Mouse (Mus musculus) CD8-positive naive resting alpha-beta T cell, adult 2 months (primary cell): Measurements from ENCODE around the gene Rrp12.
"Not testable (repeated sequence)": the region's sequence is repeated elsewhere in the genome, so short reads cannot be mapped to it uniquely, and the experiment has no call there.

Experiments
- DNase-seq, 2 experiments: peaks; one replicate each; pipeline ENCODE4 v3.0.0; 2022; ENCODE audit warnings: low read depth in 2 of 2, low spot score in 2 of 2

The Rrp12 gene

DNA sequence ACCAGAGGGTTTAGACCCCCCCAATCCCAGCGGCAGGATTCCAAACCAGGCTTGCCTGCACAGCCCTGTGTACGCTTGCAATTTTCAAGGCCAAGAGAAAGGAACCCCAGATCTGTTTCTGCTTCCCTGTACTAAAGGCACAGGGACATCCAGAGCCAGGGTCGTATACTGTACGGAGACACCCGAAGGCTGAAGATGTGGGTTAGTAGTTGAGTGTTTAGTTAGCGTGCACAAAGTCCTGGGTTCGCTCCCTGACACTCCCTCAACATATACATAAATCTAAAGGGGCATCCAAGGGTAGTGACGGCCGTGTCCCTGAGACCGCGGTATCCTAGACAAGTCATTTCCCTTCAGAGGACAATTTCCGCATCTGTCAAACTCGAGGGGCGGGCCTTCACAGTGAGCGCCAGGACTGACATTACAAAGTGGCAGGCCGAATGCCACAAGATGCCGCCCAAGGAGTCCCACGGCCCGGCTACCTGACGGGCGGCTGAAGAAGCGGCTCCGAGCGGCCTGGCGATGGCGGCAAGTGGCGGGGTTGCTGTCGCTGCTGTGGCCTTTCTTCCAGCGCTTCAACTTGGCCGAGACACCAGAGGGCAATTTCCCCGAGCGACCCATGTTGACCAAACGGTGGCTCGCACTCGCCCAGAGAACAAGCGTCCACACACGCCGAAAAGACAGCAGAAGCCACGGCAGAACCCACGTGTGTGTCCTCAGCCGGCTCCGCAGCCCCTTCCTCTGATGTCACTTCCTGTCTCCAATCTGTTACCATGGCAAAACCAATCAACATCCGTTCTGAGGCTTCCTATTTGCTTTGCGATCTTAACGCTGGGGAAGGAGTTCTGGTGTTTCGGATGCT lies at the start of gene Rrp12:
TSS of gene Rrp12 (minus strand) at position 714 of the 859 bp plus-strand sequence.
- peak; percentile 70 to 82 for DNase-seq

DNA sequence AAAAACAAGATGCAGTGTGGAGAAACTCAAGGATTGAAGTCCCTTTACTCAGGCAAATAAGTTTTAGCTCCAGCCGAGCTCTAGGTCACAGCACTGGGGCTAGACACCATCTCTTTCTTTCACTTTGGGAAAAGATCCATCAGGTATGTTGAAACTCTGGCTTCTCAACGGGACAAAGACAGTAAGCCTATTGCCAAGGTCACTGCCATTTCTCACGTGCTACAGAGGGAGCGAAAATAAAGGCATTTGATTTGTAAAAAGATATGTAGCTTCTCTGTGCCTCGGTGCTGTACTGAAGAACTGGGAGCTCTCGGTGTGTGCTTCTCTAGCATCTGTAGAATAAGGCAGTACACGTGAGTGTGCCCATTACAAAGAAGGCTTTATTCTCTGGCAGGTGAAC lies 47.9 kb upstream of the Rrp12 start:
- DNase-seq = no peak

- no peak for DNase-seq
Measured at GRCm38 (mm10) chr19:41938539-41938938, 42.6 kb upstream of the Rrp12 start.

DNA sequence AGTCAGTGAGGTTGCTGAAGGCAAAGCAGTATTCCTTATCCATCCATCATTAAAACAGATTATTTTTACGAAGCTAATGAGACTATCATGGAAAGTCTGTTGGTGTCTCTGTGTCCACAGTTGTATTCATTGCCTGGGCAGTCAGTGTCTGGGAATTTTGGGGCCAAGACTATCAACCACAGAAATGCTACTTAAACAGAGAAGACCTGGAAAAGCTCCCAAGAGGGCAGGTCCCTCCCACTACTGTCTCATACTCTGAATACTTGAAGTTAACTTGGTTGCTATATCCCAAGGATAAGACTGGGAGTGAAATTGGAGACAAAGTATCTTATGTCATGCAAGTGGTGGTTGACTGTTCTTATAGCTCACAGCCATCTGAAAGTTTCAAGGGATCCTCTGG lies 39.9 kb upstream of the Rrp12 start:
- DNase-seq = no peak

DNA sequence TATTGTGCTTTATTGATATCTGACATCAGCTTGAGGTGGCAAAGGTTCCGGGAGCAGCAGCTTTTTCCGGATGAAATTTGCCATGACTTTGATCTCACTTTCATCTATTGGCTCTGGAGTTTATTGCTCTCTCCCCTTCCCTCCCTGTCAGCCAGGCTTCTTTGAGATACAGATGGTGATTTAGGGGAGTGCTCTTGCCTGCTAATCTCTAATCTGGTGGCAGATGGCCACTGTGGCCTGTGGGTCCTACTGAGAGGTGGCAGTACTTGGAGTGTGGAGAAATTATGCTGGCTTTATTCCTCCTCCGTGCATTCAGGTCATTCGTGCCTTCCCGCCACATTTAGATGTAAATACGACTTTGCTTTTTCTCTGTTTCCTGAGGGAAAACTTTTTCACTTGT lies 38.2 kb upstream of the Rrp12 start:
- no peak for DNase-seq

DNA sequence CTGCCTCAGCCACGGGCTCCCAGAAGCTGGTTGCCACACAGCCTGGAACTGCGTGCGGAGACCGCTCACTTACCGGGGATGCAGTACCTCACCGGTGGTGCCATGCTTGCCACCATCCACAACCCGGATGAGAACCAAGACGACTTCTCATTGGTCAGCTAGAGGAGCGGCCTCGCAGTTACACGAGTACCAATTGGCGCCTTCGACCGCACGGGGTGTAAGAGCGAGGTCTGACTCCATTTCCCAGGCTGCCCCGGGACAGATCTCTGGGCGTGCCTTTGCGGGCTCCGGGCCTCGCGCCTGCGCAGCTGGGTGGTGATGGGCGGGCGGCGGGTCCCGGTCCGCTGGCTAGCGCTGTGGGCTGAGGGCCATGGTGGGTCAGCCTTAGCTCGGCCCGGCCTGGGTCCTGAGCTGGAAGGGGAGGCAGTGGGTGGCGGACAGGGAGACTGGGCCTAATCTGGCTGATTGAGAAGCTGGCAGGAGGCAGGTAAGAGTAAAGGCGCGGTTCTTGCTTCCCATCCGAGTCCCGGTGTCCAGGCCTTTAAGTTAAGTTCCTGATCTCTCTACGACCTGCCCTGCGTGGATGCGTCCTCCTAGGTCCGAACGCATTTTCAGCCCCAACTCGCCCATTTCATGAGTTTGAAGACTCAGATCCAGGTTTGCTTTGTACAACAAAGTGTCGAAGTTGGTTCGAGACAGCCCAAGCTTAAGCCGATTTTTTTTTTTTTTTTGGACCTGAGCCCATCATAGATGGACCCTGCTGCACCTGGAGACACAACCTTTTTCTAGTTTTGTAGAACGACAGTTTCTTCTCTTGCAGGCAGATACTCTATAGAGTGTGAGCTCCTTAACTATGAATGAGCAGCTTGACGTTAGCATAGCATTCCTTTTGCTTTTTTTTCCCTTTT lies 37.5 kb upstream of the Rrp12 start, which contains the start of the genes Exosc1 and Zdhhc16:
TSS of gene Exosc1 (minus strand) at position 245 of the 908 bp plus-strand sequence.
TSS of gene Zdhhc16 (plus strand) at position 302 of the 908 bp plus-strand sequence.
- peak; percentile 97 for DNase-seq

GRCm38 (mm10) chr19:41932686-41933085 lies 36.7 kb upstream of the Rrp12 start:
- DNase-seq = peak; percentile 40 to 54

DNA sequence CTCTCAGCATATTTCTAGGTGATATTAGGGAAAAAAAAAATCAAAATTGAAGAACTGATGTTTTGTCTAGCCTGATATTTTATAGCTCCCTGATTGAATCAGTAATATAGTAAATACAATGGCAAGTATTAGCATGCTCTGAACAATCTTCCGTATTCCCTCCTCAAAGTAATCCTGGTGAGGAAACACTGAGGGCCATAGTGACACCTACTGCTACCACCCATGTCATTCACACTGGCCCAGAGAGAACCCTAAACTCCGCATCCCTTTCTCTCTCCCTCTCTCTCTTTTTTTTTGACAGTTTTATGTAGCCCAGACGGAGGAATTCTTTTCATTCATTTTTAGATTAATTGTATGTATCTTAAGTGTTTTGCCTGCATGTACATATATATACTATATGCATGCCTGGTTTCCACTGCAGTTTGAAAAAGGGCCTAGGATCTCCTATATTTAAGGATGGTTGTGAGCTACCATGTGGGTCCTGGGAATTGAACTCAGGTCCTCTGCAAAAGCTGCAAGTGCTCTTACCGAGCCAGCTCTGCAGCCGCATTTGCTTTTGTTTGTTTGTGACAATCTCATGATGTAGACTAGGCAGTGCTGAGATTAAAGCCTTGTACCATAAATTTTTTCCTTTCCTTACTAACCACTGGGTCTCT lies 24.6 kb upstream of the Rrp12 start:
- no peak for DNase-seq

DNA sequence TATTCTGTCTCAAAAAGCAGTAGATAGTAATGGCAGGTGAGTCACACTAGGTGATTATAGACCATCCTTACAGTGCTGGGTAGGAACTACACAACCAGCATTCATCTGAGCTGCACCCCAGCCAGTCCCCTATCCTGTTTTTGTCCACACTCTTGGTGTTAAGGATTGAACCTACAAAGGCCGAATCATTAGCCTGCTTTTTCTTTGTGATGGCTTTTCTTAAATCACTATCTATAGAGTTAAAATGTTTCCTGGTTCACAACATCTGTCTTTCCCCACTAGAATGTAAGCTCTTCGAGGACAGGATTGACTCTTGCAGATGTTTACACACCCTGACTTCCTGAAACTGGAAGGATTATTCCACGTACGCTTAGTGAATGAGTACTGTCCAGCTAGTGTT lies 23.5 kb upstream of the Rrp12 start:
- no peak for DNase-seq

- DNase-seq = no peak
Measured at GRCm38 (mm10) chr19:41916853-41917252, 20.9 kb upstream of the Rrp12 start.

DNA sequence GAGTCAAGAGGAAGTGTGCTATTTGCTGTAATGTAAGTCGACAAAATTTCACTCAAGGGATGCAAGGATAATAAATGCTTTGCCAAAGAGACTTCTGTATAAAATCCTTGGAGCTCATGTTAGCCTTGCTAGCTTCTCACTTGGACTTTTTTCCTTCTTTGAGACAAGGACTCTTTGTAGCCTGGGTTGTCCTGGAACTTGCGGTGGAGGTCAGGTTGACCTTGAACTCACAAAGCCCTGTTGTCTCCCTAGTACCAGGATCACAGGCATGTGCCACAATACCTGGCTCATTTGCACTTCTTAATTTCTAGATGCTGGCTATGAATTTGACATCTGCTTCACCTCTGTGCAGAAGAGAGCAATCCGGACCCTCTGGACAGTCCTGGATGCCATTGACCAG lies 19.3 kb upstream of the Rrp12 start:
- no peak for DNase-seq

DNA sequence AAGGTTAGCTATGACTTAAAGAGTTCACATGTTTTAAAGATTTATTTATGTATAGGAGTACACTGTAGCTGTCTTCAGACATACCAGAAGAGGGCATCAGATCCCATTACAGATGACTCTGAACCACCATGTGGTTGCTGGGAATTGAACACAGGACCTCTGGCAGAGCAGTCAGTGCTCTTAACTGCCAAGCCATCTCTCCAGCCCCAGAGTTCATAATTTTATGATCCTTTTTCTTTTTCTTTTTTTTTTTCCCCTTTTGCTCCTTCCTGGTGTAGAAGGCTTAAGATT lies 18.6 kb upstream of the Rrp12 start:
- not testable (repeated sequence) for DNase-seq

- DNase-seq = no peak
Measured at GRCm38 (mm10) chr19:41913774-41914591, 18.0 kb upstream of the Rrp12 start.

DNA sequence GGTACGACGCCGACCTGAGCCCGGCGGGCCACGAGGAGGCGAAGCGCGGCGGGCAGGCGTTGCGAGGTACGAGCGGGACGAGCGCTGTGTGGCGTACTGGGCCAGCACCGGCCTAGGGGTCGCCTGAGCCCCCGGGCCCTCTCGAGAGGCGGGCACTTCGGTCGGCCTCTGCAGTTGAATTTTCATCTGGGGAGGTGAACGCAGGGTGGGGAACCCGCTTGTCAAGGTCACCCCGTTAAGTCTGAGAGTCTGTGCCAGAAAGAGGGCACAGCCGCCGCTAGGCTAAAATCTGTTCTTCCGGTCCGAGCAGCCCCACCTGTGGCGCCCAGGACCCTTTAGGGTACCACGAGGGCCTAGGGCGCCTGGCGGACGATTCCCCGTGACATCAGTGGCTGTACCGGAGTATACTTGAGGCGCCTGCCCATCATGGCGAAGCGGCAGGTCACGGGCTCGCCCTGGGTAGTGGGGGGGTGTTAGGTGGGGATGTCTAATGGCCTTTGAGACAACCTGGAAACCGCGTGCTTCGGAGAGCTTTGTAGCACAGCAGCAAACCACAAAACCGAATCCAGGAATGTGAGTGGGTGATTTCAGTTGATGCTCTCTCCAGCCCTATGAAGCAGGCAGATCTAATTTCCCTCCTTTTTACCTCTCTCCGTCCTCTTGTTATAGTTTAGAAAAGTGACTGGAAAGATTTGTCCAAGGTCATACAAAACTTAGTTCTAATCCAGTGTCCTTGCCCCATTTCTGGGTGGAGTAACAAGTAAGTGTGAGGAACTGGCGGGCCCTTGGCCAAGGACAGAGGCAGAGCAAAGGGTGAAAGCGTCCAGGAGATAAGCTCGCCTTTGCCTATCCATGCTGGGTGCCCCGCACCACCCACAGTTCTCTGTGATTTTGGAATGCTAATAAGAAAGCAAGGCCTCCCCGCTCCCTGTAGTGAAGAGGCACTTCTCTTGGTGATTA lies 16.4 kb upstream of the Rrp12 start:
- peak in 1 of 2 experiments; percentile 26 for DNase-seq

DNA sequence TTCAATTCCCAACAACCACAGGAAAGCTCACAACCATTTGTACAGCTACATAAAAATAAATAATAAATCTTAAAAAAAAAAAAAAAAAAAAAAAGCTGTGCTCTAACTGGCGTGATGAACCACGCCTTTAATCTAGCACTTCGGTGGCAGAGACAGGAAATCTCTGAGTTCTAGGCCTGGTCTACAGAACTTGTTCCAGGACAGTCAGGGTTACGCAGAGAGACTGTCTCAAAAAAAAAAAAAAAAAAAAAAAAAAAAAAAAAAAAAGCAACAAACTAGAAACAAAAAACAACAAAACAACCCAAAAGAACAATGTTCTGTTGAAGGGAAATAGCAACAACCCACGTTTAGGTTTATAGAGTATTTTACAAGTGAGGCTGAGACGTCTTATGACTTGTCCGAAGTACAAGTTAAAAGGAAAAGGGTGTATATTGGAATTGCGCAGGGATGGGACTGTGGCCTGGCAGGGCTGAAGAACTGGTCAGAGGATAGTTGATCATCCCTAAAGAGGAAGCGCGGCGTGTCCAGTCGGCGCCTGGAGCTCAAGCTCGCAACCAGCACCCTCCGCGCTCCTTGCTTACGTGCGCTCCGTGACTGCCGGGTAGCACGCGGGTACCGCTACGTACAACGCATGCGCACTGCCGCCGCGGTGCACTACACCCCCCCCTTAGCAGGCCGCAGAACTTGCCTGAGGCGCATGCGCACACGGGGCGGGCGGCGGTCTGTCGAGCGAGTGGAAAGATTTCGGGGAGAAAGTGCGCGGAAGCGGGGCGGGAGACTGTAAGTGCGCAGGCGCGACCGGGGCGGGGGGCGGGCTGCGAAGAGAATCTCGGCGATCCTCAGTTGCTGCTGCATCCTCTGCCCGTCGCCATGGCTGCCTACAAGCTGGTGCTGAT lies 15.5 kb upstream of the Rrp12 start, which contains the start of gene Pgam1:
TSS of gene Pgam1 (plus strand) at position 746 of the 896 bp plus-strand sequence.
- peak; percentile 93 to 97 for DNase-seq

GRCm38 (mm10) chr19:41910396-41910795 lies 14.4 kb upstream of the Rrp12 start:
- no peak for DNase-seq

DNA sequence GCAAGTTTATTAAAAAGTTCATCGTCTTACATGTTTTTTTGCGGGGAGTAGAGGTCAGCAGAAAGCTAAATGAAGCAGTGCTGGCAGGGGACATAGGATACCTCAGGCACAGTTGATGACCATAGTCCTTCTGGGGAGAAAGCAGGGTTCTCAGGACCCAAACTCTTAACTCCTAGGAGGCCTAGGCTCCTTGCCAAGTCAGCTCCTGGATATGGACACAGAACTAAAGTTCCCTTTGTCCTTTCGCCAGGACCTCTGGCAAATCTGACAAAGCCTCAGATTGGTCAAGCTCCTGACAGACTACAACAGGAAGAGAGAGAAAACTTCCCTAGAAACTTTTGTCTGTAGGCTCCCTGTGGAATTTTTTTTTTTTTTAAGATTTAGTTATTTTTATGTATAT lies 12.8 kb upstream of the Rrp12 start:
- no peak for DNase-seq

DNA sequence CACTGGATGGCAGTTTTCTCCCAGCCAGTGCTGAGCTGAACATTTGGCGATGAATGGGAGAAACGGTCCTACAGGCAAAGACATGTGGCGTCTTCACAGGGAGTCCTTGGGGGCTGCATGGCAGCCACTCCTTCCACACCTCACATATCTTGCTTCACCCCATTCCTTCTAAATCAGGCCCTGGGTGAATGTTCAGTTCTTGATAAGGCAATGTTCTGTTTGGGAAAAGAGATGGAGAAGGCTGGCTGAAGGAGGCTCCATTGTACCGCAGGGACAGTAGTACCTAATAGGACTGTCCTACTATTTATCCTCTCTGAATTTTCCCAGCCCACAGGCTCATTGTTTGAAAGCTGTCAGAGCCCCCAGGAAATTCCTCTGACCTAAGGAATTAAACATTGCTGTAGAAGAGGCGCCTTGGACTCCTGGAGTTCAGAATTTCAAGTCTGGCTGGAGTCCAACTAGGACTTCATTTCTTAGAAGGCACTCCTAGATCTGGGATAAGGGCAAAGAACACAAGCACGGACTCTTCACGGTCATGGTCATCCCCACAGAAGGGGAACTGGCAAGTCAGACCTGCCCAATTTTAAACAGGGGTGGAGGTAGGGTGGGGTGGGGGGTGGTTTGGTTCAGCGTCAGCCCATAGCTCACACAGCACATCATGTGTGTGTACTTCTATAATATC lies 11.2 kb upstream of the Rrp12 start:
- no peak for DNase-seq
